ENCODE assay signal across 8 mouse cellular contexts in genomic region chr7:144417644-144418343, GRCm38 (mm10). TPM values are rescaled to one million over a fixed set of nuclear protein-coding genes. Genes with fewer than 3 reads are reported as not detected.
DNase-seq lines count a peak whose midpoint lies in the region; ATAC-seq lines count a peak whose summit lies in the region.

No protein-coding gene starts in this region.

- no peak overlapping the region for H3K4me3 ChIP-seq in kidney, embryonic 14.5 days (ENCODE audit: low read length)
- H3K4me3 ChIP-seq in forebrain, embryonic 16.5 days (replicated peaks; ENCODE audit: low read length), result no peak overlapping the region
- H3K4me3 ChIP-seq in hindbrain, embryonic 14.5 days (replicated peaks; ENCODE audit: low read length), result no peak overlapping the region

- no peak for ATAC-seq in kidney, embryonic 14.5 days (ENCODE audit: low FRiP score, low TSS enrichment)
- ATAC-seq in forebrain, embryonic 16.5 days, result peak; percentile 92
- peak; percentile 81 for ATAC-seq in hindbrain, embryonic 14.5 days (ENCODE audit: low FRiP score)

- H3K27me3 ChIP-seq in kidney, embryonic 14.5 days (ENCODE audit: control insufficient read depth, insufficient read depth, low read length), result no peaks in the 10 kb centered on the region
- no peaks in the 10 kb centered on the region for H3K27me3 ChIP-seq in forebrain, embryonic 16.5 days (replicated peaks; ENCODE audit: control insufficient read depth, insufficient read depth, low read length)
- H3K27me3 ChIP-seq in hindbrain, embryonic 14.5 days (ENCODE audit: control insufficient read depth, insufficient read depth, low read length), result no peaks in the 10 kb centered on the region

- no peak overlapping the region; the same call in 1 of the 2 replicates for H3K27ac ChIP-seq in kidney, embryonic 14.5 days (ENCODE audit: low read depth, low read length)
- H3K27ac ChIP-seq in forebrain, embryonic 16.5 days (ENCODE audit: low read length), result peak overlapping the region; percentile 80
- H3K27ac ChIP-seq in hindbrain, embryonic 14.5 days, result peak overlapping the region; percentile 82

- H3K9ac ChIP-seq in kidney, embryonic 14.5 days (ENCODE audit: low read depth, low read length), result no peak overlapping the region
- H3K9ac ChIP-seq in forebrain, embryonic 16.5 days (replicated peaks; ENCODE audit: low read depth, low read length), result peak overlapping the region; percentile 28; the same call in 1 of the 2 replicates
- H3K9ac ChIP-seq in hindbrain, embryonic 14.5 days, result peak overlapping the region; percentile 28; the same call in 1 of the 2 replicates

- H3K9me3 ChIP-seq in kidney, embryonic 14.5 days (ENCODE audit: control insufficient read depth, low read length), result no peaks in the 10 kb centered on the region
- H3K9me3 ChIP-seq in forebrain, embryonic 16.5 days (ENCODE audit: control insufficient read depth, low read length), result no peaks in the 10 kb centered on the region
- H3K9me3 ChIP-seq in hindbrain, embryonic 14.5 days (ENCODE audit: control insufficient read depth, low read length), result no peaks in the 10 kb centered on the region

- peaks cover 13% of the 10 kb centered on the region for H3K4me1 ChIP-seq in kidney, embryonic 14.5 days (ENCODE audit: control insufficient read depth, insufficient read depth, low read length)
- peaks cover 20% of the 10 kb centered on the region for H3K4me1 ChIP-seq in forebrain, embryonic 16.5 days (replicated peaks; ENCODE audit: control insufficient read depth, insufficient read depth, low read length)
- peaks cover 18% of the 10 kb centered on the region for H3K4me1 ChIP-seq in hindbrain, embryonic 14.5 days (replicated peaks; ENCODE audit: control insufficient read depth, insufficient read depth, low read length)

- H3K36me3 ChIP-seq in kidney, embryonic 14.5 days (ENCODE audit: control insufficient read depth, insufficient read depth, low read length), result no peaks in the 10 kb centered on the region
- H3K36me3 ChIP-seq in forebrain, embryonic 16.5 days (ENCODE audit: control insufficient read depth, insufficient read depth), result no peaks in the 10 kb centered on the region
- H3K36me3 ChIP-seq in hindbrain, embryonic 14.5 days (replicated peaks; ENCODE audit: control insufficient read depth, insufficient read depth), result no peaks in the 10 kb centered on the region; the same call in 1 of the 2 replicates

- intact Hi-C loops in left cerebral cortex, postnatal 4 days (cut with DNase I), result no loop called here

- 51% methylated on average over 16 of the region's 16 CpGs for WGBS in kidney, embryonic 14.5 days
- 13% methylated on average over 16 of the region's 16 CpGs for WGBS in forebrain, embryonic 16.5 days
- WGBS in hindbrain, embryonic 14.5 days, result 24% methylated on average over 16 of the region's 16 CpGs

- H3K4me2 ChIP-seq in kidney, embryonic 14.5 days (replicated peaks; ENCODE audit: low read depth, low read length), result no peak overlapping the region
- peak overlapping the region; percentile 45 for H3K4me2 ChIP-seq in forebrain, embryonic 16.5 days (ENCODE audit: low read length)
- H3K4me2 ChIP-seq in hindbrain, embryonic 14.5 days (replicated peaks), result peak overlapping the region; percentile 32

- DNase-seq in kidney, postnatal 14 days, result peak; percentile 21
- DNase-seq in cerebellum, adult 11 months, result peak; percentile 49
- DNase-seq in hindbrain, embryonic 14.5 days (ENCODE audit: low spot score), result peak; percentile 76
- peak; percentile 67 for DNase-seq in left cerebral cortex, postnatal 4 days
- DNase-seq in ovary, postnatal 14 days (ENCODE audit: low spot score), result peak; percentile 28
- no peak for DNase-seq in thymus, postnatal 0 days (ENCODE audit: low spot score)

RNA-seq across cellular contexts. Expression of gene Cttn, which starts 53.0 kb away (rescaled TPM):
- polyA plus RNA-seq in kidney, embryonic 14.5 days (2014; fragmentation: Nextera tagmentation; extraction: Ambion mirVana), result 85.1 and 177 TPM in 2 replicates
- polyA plus RNA-seq in forebrain, embryonic 16.5 days (2015; fragmentation: Nextera tagmentation; extraction: Ambion mirVana), result 181 and 189 TPM in 2 replicates
- 165 and 174 TPM in 2 replicates for polyA plus RNA-seq in hindbrain, embryonic 14.5 days (2014; fragmentation: Nextera tagmentation; extraction: Ambion mirVana)
- total RNA-seq in left cerebral cortex, postnatal 4 days (2021), result 100 to 1,000 TPM; 138 to 156 TPM
- 37.3 and 38.9 TPM in 2 replicates for polyA plus RNA-seq in thymus, postnatal 0 days (2015; fragmentation: Nextera tagmentation; extraction: Ambion mirVana)
